Mouse (Mus musculus) NIH3T3 (cell line): ENCODE measurements around the gene Gchfr.

ENCODE experiments used
- DNase-seq: peaks from one replicate; pipeline ENCODE4 v3.0.0-alpha.2; 2012; ENCODE audit warnings: low read depth

Gene Gchfr

GRCm38 (mm10) chr2:119173991-119174651 lies 6.5 kb downstream of the Gchfr start, which contains the start of gene Gm14137:
Gm14137 (plus strand) TSS chr2:119174509.
- peak; percentile 95 for DNase-seq

- peak; percentile 64 for DNase-seq
Observed at GRCm38 (mm10) chr2:119174866-119175265, 7.3 kb downstream of the Gchfr start.

- no peak for DNase-seq
Observed at GRCm38 (mm10) chr2:119175614-119176013, 8.0 kb downstream of the Gchfr start.

- DNase-seq = peak; percentile 38
Observed at GRCm38 (mm10) chr2:119176761-119177160, 9.2 kb downstream of the Gchfr start.

- no peak for DNase-seq
Observed at GRCm38 (mm10) chr2:119177384-119177939, 9.9 kb downstream of the Gchfr start.

- no peak for DNase-seq
Observed at GRCm38 (mm10) chr2:119182914-119183313, 15.3 kb downstream of the Gchfr start.

GRCm38 (mm10) chr2:119189029-119189710 lies 21.6 kb downstream of the Gchfr start:
- peak; percentile 90 for DNase-seq

- no peak for DNase-seq
Observed at GRCm38 (mm10) chr2:119190969-119191368, 23.4 kb downstream of the Gchfr start.

GRCm38 (mm10) chr2:119194140-119194539 lies 26.6 kb downstream of the Gchfr start:
- no peak for DNase-seq

GRCm38 (mm10) chr2:119196316-119197108 lies 28.9 kb downstream of the Gchfr start:
- DNase-seq = peak; percentile 32

- no peak for DNase-seq
Observed at GRCm38 (mm10) chr2:119197493-119197892, 29.9 kb downstream of the Gchfr start.

GRCm38 (mm10) chr2:119198049-119198448 lies 30.5 kb downstream of the Gchfr start:
- DNase-seq = no peak

GRCm38 (mm10) chr2:119198934-119199333 lies 31.4 kb downstream of the Gchfr start:
- no peak for DNase-seq

GRCm38 (mm10) chr2:119202914-119203453 lies 35.4 kb downstream of the Gchfr start:
- DNase-seq = no peak

- peak; percentile 22 for DNase-seq
Observed at GRCm38 (mm10) chr2:119203871-119204460, 36.4 kb downstream of the Gchfr start.

GRCm38 (mm10) chr2:119207961-119208343 lies 40.4 kb downstream of the Gchfr start:
- peak; percentile 6 for DNase-seq

- peak; percentile 98 for DNase-seq
Observed at GRCm38 (mm10) chr2:119208344-119209175, 41.0 kb downstream of the Gchfr start, which contains the start of the genes Zfyve19 and Dnajc17. Zfyve19 (plus strand) TSS chr2:119208617. Dnajc17 (minus strand) TSS chr2:119208795.

- no peak for DNase-seq
Observed at GRCm38 (mm10) chr2:119209176-119209507, 41.6 kb downstream of the Gchfr start.
